Mouse (Mus musculus) neural tube, embryonic 11.5 days (tissue): ENCODE measurements around the gene Tbc1d5. TPM values are rescaled to one million over a fixed set of nuclear protein-coding genes. Genes with fewer than 3 reads are reported as not detected.

Source experiments
- ATAC-seq: fragments of 200-750 bp; cut with Nextera tagmentation; 2 replicates; pipeline ENCODE4 v1.8.0; 2017; ENCODE audit warnings: moderate number of reproducible peaks, mild to moderate bottlenecking, moderate TSS enrichment, moderate library complexity; ENCODE audit not compliant: insufficient read depth, low FRiP score, low TSS enrichment
- DNase-seq: peaks from one replicate; pipeline ENCODE4 v3.0.0-alpha.2; 2015; ENCODE audit warnings: low spot score
- H3K27ac ChIP-seq: fragments of 300-500 bp; sonication (generic); 2 replicates; pipeline ENCODE4 v1.5.1; 2014; ENCODE audit warnings: low read depth, mild to moderate bottlenecking, low read length
- H3K27me3 ChIP-seq: fragments of 300-500 bp; sonication (generic); 2 replicates; pipeline ENCODE4 v1.6.1; 2014; ENCODE audit warnings: mild to moderate bottlenecking, low read length, mixed read lengths; ENCODE audit not compliant: control insufficient read depth, insufficient read depth
- H3K36me3 ChIP-seq: fragments of 300-500 bp; sonication (generic); 2 replicates; pipeline ENCODE4 v1.6.1; 2014; ENCODE audit warnings: mild to moderate bottlenecking, low read length, moderate library complexity, mixed read lengths; ENCODE audit not compliant: control insufficient read depth, insufficient read depth
- H3K4me1 ChIP-seq: fragments of 300-500 bp; sonication (generic); 2 replicates; pipeline ENCODE4 v1.6.1; 2014; ENCODE audit warnings: low read length, mixed read lengths; ENCODE audit not compliant: control insufficient read depth, insufficient read depth
- H3K4me2 ChIP-seq: fragments of 300-500 bp; sonication (generic); 2 replicates; pipeline ENCODE4 v1.6.1; 2014; ENCODE audit warnings: low read depth, mild to moderate bottlenecking, moderate library complexity
- H3K4me3 ChIP-seq: fragments of 300-500 bp; sonication (generic); 2 replicates; pipeline ENCODE4 v1.5.1; 2014; ENCODE audit warnings: low read depth, low read length
- H3K9ac ChIP-seq: fragments of 300-500 bp; sonication (generic); 2 replicates; pipeline ENCODE4 v1.6.1; 2014; ENCODE audit warnings: mild to moderate bottlenecking, low read length
- H3K9me3 ChIP-seq: fragments of 300-500 bp; sonication (generic); 2 replicates; pipeline ENCODE4 v1.6.1; 2016; ENCODE audit warnings: low read length; ENCODE audit not compliant: control insufficient read depth
- WGBS: fragments of 180-500 bp; shearing (Covaris S2); extraction: QIAGEN DNeasy Blood & Tissue Kit; methylation state at CpG from one replicate; pipeline ENCODE4 v1.1.7; 2014; 5-methylcytosine and 5-hydroxymethylcytosine counted together
- polyA plus RNA-seq: library from polyadenylated mRNA; unstranded; fragments of >200 nt; fragmentation: Nextera tagmentation; extraction: Ambion mirVana; gene quantifications from 2 replicates; pipeline ENCODE4 v1.2.1, GENCODE M21; 2014

Tbc1d5 gene
- polyA plus RNA-seq, 1 experiment from 2014 or later, result 11.6 TPM

DNA sequence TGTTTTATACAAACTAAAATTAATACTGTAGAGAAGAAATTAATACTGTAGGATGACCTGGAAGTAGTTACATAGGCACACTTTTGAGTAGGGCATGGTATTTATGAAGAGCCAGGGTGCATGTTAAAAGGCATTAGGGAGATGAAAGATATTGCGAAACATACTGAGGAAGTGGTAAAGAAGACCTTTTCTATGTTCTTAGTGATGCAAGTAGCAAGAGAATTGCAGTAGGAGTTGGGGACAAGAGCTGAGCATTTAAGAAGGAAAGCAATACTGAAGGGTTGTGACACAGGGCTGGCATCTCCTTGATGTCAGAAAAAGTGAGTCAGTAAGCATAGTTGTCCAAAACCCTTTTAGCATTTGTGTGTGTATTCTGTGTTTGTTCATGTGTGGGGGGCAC, 289.7 kb downstream of the Tbc1d5 start:
- H3K9me3 ChIP-seq, result no peaks in the 10 kb centered on the region
- no peak overlapping the region for H3K4me2 ChIP-seq
- WGBS, result 97% methylated on average over 1 of the region's 1 CpGs
- H3K27me3 ChIP-seq, result no peaks in the 10 kb centered on the region
- H3K27ac ChIP-seq, result no peak overlapping the region
- no peaks in the 10 kb centered on the region for H3K4me1 ChIP-seq
- ATAC-seq, result no peak
- no peak for DNase-seq
- H3K4me3 ChIP-seq, result no peak overlapping the region
- H3K36me3 ChIP-seq, result no peaks in the 10 kb centered on the region
- no peak overlapping the region for H3K9ac ChIP-seq

DNA sequence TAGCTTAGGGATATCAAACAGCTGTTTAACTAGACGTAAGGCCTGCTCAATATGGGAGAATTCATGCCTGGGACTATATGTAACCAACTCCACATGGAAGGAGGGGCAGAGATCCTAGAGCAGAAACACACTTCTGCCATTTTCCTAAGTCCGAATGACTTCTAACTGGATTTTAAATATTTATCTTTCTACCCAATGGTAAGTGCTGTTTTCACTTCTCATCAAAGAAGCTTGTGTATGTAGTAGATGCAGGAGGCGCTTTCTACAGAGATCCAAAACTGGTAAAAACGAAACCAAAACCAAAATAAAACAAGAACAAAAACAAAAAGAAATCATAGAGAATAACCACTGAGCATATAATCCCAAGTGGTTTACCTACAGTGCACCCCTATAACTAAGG, 299.2 kb downstream of the Tbc1d5 start:
- 93% methylated on average over 4 of the region's 4 CpGs for WGBS
- H3K9me3 ChIP-seq, result no peaks in the 10 kb centered on the region
- H3K36me3 ChIP-seq, result no peaks in the 10 kb centered on the region
- no peak overlapping the region for H3K27ac ChIP-seq
- no peak overlapping the region for H3K4me3 ChIP-seq
- H3K27me3 ChIP-seq, result no peaks in the 10 kb centered on the region
- ATAC-seq, result no peak
- H3K9ac ChIP-seq, result no peak overlapping the region
- H3K4me2 ChIP-seq, result no peak overlapping the region
- no peak for DNase-seq
- no peaks in the 10 kb centered on the region for H3K4me1 ChIP-seq

DNA sequence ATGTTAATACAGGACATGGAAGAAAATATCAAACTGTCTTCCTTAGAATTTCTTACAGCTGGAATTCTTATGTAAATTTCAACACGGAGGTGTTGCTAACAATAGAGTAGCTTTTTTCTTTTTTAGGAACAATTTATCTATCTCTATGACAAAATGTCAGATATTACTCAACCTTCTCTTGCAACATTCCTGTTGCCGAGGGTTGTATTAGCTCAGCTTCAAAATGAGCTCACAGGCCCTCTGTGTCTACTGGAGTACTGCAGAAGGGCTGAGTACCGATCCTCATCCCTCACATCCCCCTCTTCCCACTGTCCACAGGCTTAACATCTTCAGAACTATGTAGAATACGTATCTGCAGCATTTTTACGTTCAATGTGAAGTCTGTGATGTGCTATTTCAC, 302.7 kb downstream of the Tbc1d5 start:
- Histone ChIP-seq H3K9me3 (no peaks in the 10 kb centered on the region), H3K4me1 (no peaks in the 10 kb centered on the region), H3K4me2 (no peak overlapping the region), H3K27ac (no peak overlapping the region), H3K4me3 (no peak overlapping the region), H3K9ac (no peak overlapping the region), H3K36me3 (no peaks in the 10 kb centered on the region), H3K27me3 (no peaks in the 10 kb centered on the region)
- DNase-seq (no peak), ATAC-seq (no peak)
- WGBS, result 91% methylated on average over 5 of the region's 5 CpGs

DNA sequence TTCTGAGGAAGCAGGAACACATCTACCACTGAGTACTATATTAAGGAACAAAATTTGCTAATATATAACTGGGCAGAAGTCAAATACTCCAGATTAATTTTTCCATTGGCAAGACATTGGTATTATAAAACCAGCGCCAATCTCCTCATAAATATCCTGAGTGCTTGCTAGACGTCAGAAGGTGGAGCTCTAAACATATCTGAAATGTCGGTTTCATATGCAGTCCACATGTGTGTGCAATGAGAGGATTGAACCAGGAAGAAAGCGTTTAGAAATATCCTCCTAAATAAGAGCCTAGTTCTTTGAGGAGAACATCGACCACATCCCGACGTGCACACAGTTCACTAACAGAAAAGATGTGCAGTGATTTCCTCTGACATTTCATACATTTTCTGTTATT, 305.1 kb downstream of the Tbc1d5 start:
- no peak for ATAC-seq
- Histone ChIP-seq H3K9me3 (no peaks in the 10 kb centered on the region), H3K27me3 (no peaks in the 10 kb centered on the region)

DNA sequence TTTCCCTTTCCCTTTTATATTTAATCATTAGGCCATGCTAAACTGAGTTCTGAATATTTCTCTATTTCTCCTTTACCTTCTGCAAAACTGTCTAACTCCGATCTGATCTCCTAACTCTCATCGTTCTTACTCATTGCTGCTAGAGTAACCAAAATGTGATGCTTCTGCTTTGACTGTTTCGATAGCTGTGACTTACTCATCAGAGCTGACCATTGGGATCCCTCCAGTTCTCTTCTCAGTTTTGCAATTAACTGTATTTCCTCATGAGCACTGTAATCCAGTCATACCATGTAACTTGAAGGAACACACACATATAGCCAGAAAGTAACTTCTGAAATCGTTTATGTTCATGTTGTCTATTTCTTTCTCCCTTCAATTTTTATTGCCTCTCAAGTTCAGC, 306.6 kb downstream of the Tbc1d5 start:
- no peak overlapping the region for H3K9ac ChIP-seq
- no peak overlapping the region for H3K27ac ChIP-seq
- H3K4me2 ChIP-seq, result no peak overlapping the region
- 87% methylated on average over 4 of the region's 4 CpGs for WGBS
- H3K36me3 ChIP-seq, result no peaks in the 10 kb centered on the region
- H3K9me3 ChIP-seq, result no peaks in the 10 kb centered on the region
- H3K27me3 ChIP-seq, result no peaks in the 10 kb centered on the region
- ATAC-seq, result no peak
- DNase-seq, result no peak
- H3K4me1 ChIP-seq, result no peaks in the 10 kb centered on the region
- no peak overlapping the region for H3K4me3 ChIP-seq

More for the DNA sequence above, 305.1 kb downstream of the Tbc1d5 start:
- Histone ChIP-seq H3K4me2 (no peak overlapping the region), H3K4me3 (no peak overlapping the region), H3K4me1 (no peaks in the 10 kb centered on the region), H3K9ac (no peak overlapping the region), H3K27ac (no peak overlapping the region), H3K36me3 (no peaks in the 10 kb centered on the region)
- DNase-seq, result no peak
- WGBS, result 80% methylated on average over 7 of the region's 7 CpGs

DNA sequence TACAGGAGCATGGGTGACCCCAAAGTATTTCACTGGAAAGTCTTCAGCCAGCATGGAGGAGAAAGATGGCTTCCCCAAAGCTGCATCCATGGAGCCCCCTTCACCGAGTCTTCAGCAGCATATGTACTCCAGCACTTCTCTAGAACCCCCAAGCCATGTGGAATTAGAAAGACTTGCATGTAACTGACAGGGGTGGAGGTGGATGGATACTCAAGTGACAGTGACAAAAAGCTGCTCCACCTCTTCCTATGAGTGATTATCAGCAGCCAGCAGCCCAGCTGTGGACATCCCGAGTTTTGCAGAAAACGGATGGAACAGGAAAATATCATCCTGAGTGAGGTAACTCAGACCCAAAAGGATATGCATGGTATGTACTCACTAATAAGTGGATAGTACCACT, 311.9 kb downstream of the Tbc1d5 start:
- no peaks in the 10 kb centered on the region for H3K9me3 ChIP-seq
- ATAC-seq (no peak), DNase-seq (no peak)
- H3K36me3 ChIP-seq, result no peaks in the 10 kb centered on the region
- no peak overlapping the region for H3K9ac ChIP-seq
- H3K27me3 ChIP-seq, result no peaks in the 10 kb centered on the region
- H3K4me1 ChIP-seq, result no peaks in the 10 kb centered on the region
- H3K4me2 ChIP-seq, result no peak overlapping the region
- H3K4me3 ChIP-seq, result no peak overlapping the region
- H3K27ac ChIP-seq, result no peak overlapping the region
- WGBS, result 92% methylated on average over 3 of the region's 3 CpGs

DNA sequence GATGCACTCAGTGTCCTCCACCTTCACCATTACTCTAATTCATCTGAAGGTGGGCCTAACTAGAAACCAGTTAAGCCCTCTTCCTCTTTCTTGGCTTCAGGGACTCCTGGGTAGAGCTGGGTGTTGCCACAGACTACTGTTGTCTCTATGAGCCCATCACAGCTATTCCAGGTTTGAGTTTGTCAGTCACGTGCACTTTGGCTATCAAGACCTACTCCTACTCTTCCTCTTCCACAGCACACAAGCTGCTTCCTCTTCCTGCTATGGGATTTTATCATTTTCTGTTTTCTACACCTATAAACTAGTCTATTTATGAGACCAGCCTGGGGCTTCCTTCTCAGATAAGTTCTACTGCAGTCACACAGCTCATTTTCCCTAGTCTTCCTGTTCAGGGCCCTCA, 314.4 kb downstream of the Tbc1d5 start:
- no peaks in the 10 kb centered on the region for H3K4me1 ChIP-seq
- H3K27ac ChIP-seq, result no peak overlapping the region
- H3K36me3 ChIP-seq, result no peaks in the 10 kb centered on the region
- H3K27me3 ChIP-seq, result no peaks in the 10 kb centered on the region
- 88% methylated on average over 1 of the region's 1 CpGs for WGBS
- H3K4me2 ChIP-seq, result no peak overlapping the region
- H3K9ac ChIP-seq, result no peak overlapping the region
- no peak overlapping the region for H3K4me3 ChIP-seq
- no peak for ATAC-seq
- no peak for DNase-seq
- no peaks in the 10 kb centered on the region for H3K9me3 ChIP-seq

DNA sequence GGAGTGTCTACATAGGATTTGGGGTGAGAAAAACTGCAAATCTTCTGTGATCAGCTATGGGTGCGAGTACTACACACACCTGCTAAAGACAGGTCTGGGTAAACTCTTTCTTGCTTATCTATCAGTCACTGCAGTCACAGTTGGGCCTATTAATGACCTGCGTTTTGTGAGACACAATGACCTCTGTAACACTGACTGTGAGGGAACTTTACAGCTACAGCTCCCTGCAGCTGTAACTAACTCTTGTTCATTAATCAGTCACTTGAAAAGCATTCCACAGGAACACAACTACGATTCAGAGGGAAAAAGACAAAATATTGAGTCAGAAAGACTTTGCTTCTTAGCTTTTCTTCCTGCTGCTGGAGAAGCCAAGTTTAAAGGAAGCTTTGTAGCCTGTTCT, 325.9 kb downstream of the Tbc1d5 start:
- H3K36me3 ChIP-seq, result no peaks in the 10 kb centered on the region
- no peaks in the 10 kb centered on the region for H3K27me3 ChIP-seq
- no peaks in the 10 kb centered on the region for H3K9me3 ChIP-seq
- WGBS, result 6% methylated on average over 3 of the region's 3 CpGs
- no peak overlapping the region for H3K9ac ChIP-seq
- 0 out of 2 replicates have a peak, but pooled peaks cover 2% of the 10 kb centered on the region for H3K4me1 ChIP-seq
- ATAC-seq, result no peak
- DNase-seq, result peak; percentile 19
- no peak overlapping the region for H3K4me2 ChIP-seq
- H3K4me3 ChIP-seq, result no peak overlapping the region
- H3K27ac ChIP-seq, result no peak overlapping the region

DNA sequence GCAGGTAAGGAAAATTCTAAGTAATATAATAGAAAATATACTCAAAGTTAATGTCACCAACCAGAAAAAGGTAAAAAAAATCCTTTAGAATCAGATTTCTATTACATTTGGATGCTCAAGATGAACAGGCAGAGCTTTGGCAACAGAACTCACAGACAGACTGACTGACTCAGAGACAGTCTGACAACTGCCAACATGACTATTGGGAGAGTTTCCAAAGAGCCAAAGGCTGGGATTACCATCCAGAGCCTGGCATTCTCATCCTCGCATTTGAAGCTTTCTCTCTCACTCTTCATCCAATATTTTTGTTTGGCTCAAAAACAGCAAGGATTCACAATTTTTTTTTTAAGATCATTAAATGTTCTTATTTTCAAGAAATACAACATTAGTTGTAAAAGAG, 327.8 kb downstream of the Tbc1d5 start:
- Histone ChIP-seq H3K36me3 (no peaks in the 10 kb centered on the region), H3K9me3 (no peaks in the 10 kb centered on the region), H3K27ac (no peak overlapping the region), H3K4me1 (0 out of 2 replicates have a peak, but pooled peaks cover 2% of the 10 kb centered on the region), H3K4me2 (no peak overlapping the region), H3K4me3 (no peak overlapping the region), H3K27me3 (no peaks in the 10 kb centered on the region), H3K9ac (no peak overlapping the region)
- WGBS, result 81% methylated on average over 1 of the region's 1 CpGs
- ATAC-seq, result no peak
- no peak for DNase-seq
